Mouse (Mus musculus) heart, postnatal 36 days (tissue): ENCODE measurements around the gene Ctse. TPM values are rescaled to one million over a fixed set of nuclear protein-coding genes. Genes with fewer than 3 reads are reported as not detected.
A peak's percentile ranks its signal among the peaks of the same experiment; 100 is the strongest.

Experiments used
- DNase-seq, 2 experiments: peaks; one replicate each; pipeline ENCODE4 v3.0.0; 2021 to 2022
- intact Hi-C: fragments of 180-260 bp; cut with DNase I; formaldehyde crosslinking; loops from one replicate; pipeline ENCODE4 v1.15.1; 2025
- total RNA-seq, 2 experiments: library from RNA; stranded (reverse); gene quantifications; 2 replicates each; pipeline ENCODE4 v1.2.3; 2021

Ctse gene
- total RNA-seq, 2 experiments from 2014 or later = 0.62 to 0.67 TPM

DNA sequence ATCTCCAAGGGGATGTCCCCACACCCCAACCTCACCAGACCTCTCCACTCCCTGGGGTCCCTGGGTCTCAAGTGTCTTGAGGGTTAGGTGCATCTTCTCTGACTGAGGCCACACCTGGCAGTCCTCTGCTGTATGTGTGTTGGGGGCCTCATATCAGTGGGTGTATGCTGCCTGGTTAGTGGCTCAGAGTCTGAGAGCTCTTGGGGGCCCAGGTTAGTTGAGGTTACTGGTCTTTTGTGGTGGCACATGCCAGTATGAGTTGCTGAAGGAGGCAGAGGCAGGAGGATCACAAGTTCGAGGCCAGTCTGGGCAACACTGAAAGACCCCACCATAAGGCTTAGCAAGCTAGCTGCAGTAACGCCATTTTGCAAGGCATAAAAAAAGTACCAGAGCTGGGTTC is 4.1 kb downstream of the Ctse start:
- no peak for DNase-seq
- intact Hi-C loops = no loop called here

DNA sequence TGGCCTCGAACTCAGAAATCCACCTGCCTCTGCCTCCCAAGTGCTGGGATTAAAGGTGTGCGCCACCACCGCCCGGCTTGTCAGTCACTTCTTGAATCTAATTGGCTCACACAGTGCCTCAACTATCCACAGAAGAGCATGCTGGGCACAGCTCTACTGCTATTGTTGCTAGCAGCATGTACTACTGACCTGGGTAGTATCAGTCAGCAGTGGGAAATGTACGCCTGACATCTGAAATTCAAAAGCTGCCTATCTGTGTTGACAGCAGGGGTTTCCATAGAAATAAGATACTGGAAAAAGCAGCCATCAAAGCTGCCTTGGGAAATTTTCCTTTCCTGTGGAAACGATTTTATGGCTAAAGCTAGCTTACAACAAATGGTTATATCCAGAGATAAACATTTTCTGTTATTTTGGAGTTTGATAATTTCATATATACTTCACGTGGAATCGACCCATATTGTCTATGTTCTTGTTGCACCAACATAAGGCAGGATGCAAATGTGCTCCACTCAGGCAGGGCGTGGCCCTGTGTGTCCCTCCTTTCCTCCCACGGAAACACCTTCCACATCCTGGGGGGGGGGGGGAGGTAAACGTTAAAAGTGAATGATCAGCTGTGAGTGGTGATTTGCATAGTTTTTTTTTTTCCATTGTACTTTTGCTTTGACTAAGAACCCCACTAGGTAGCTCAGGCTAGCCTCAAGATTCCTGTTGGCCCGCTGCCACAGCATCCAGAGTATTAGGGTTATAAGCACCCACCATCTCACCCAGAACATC is 14.8 kb downstream of the Ctse start:
- no peak for DNase-seq
- intact Hi-C loops = no loop called here

DNA sequence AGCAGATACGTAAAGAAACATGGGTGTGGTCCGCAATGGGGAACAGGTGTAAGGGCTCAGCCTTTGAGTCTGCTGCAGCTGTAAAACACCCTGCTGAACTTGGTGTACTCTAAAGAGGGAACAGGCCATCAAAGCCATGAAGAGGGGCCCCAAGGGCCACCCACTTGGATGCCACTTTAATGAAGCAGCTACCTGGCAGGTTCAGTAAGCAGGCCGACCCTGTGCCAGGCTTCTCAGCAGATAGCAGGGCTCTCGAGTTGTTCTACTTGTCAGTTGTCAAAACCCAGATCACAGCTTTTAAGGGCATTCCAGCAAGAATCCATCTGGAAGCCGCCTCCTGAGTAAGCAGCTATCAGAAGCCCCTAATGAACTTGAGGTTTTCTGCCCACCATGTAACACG is 17.5 kb downstream of the Ctse start:
- DNase-seq = no peak
- intact Hi-C loops = loop anchor here (5.0 kb wide), 1 partner anchor 108 kb away; no protein-coding TSS in a partner anchor

DNA sequence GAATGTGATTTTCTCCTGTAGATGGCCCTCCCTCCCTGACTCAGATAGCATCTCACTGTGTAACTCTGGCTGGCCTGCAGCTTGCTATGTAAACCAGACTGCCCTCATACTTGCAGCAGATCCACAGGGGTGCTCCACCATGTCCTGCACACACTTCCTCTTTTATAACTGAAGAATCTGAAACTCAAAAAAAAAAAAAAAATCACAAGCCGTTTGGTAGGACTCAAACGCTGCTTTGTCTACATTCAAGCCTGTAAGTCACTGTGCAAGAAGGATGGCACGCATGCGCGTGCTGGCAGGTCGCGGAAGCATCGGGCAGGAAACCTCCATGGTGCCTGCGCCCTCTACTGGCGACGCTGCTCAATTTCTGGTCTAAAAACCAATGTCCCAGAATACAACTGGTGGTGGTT is 19.8 kb downstream of the Ctse start:
- intact Hi-C loops = loop anchor here (1.0 to 5.0 kb wide), 2 partner anchors 45 to 111 kb away; no protein-coding TSS in a partner anchor
- DNase-seq = peak; percentile 87 to 89

DNA sequence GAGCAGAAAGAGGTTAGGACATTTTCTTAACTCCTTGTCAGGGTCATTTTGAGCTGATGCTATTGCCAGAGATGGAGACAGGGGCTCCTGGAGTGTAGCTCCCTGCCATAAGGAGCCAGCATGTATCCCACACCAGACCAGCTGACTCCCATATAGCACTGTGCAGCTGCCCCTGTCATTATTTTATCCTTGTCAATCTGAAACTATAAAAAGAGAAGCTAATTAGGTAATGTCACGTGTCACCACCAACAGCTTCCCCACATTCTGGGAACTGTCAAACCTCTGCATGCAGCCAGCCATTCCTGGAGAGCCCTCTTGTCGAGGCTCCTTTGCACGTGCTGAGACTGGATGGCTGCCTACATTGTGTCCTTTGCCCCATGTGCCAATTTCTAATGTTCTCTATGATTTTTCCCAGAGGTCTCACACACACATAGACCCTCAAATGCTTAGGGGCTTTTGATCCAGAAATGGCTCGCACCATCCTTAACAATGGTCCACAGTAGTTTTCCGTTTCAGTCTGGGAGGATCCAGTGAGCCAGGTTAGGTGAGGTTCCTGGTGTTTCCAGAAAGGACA is 21.5 kb downstream of the Ctse start:
- intact Hi-C loops = loop anchor here (5.0 kb wide), 1 partner anchor 112 kb away; no protein-coding TSS in a partner anchor
- no peak for DNase-seq

DNA sequence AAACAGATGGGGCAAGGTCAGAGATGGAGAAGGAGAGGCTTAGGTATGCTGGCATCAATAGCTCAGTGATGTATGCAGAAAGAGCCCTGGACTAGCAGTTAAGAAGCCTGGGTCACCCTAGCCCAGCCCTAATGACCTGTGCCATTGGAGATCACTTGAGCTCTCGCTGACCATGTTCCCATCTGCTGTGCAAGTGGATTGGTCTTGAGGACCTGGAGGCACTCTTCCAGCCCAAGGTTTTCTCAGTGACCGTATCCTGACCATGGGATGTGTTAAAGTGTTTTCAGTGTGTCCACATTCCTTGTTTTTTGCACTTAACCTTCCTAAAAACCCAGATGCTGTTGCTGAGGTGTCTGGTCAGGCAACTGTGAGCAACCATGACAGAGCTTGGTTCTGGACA is 22.2 kb downstream of the Ctse start:
- intact Hi-C loops = no loop called here
- DNase-seq = no peak

DNA sequence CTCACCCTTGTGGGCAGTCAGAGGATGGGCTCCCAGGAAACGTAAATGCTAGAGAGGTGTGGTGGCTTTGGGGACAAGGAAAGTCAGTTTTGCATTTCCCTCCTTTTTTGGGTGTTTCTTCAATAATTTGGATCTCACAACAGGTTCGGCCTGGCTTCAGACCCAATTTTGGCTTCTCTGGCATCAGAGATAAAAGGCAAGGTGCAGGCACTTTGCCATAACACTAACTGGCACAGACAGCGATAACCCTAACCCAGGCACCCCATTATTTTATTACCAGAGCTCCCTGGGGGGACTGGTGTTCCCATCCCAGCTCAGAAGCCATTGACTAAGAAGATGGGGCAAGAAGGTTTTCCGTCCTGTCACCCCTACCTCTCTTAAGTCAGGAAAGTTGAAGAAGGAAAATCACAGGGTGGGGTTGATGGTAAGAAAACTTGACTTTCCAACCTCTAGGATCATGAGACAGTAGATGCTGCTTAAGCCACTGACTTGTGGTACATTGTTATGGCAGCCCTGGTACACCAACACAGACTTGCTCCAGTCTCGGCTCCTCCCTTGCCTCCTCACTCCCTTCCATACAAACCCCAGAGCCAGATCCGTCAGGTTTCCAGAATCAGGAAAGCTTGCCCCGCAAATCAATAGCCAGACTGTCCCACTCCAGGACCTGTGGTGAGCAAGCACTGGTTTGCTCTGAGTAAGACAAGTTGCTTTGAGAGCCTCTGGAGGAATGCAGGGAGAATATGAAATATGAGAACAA is 22.8 kb downstream of the Ctse start:
- DNase-seq = no peak
- intact Hi-C loops = no loop called here

DNA sequence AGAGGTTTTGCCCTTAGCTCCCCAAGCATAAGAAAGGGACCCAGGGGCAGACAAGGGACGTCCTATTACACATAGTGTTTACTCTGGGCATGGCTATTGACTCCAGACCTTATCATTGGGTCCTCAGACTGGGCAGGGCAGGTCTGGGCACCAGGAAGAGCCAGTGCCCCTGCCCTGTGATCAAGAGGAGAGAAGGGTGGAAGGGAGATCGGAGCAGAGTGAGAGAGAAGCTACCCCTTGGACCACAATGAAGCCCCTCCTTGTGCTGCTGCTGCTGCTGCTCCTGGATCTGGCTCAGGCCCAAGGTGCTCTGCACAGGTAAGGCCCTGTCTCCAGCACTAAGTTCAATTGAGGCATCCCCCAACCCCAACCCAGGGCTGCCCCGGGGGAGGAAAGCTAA is 23.6 kb downstream of the Ctse start:
- intact Hi-C loops = no loop called here

DNA sequence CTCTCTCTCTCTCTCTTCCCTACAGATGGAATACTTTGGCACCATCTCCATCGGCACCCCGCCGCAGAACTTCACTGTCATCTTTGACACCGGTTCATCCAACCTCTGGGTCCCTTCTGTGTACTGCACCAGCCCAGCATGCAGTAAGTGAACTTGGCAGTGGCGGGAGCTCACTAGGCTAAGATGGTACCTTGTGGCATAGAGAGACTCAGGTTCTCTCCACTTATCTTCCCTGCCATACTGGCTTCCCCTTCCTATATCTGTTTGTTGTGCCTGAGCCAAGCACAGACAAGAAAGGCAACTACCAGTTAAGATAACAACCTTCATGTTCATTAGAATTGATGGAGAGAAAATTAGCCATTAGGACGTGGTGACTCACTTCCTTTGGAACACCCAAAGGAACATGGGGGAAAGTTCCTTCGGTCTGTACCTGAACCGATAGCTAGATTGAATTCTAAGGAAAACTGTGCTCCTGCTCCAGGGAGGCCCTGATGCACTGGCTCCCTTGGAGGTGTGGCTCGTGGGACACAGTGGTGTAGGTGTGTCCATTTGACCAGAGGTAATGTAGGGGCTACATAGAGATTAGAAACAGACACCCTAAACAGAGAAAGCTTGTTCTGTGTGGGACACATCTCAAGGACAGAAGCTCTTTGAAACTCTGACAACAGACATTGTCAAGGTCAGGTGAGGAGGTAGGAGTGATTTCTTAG is 25.3 kb downstream of the Ctse start:
- no peak for DNase-seq
- intact Hi-C loops = no loop called here

More for the DNA sequence above, 23.6 kb downstream of the Ctse start:
- no peak for DNase-seq

DNA sequence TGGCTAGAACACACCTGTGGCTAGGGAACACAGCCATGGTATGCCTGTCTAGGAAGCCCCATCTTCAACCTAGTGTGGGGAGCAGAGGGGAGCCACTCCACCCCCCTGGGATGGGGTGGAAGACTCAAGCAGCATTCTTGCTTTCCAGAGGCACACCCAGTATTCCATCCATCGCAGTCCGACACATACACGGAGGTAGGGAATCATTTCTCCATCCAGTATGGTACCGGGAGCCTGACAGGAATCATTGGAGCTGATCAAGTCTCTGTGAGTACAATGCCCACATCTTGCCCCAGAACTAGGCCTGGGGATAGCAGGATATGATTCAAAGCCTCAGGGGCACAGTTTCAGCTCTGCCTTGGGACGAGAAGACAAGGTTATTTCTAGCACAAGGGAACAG is 26.0 kb downstream of the Ctse start:
- intact Hi-C loops = no loop called here

DNA sequence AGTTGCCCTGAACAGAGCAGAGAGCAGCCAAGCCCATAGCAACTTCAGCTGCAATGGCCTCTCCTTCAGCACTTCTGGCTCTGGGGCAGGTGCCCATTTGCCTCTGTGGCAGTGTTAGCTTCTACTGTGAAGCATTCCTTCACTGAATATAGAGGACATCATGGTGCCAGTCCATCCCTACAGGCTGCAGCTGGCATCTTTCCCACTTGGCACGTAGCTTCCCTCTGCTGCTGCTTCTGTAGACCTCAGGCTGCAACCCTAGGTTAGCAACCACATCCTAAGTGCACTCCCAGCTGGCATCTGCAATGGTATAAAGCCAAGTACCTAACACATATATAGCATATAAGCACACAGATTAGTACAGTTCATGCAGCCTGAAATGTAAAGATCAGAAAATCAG is 27.8 kb downstream of the Ctse start:
- no peak for DNase-seq
- intact Hi-C loops = no loop called here

More for the DNA sequence above, 26.0 kb downstream of the Ctse start:
- DNase-seq = no peak

DNA sequence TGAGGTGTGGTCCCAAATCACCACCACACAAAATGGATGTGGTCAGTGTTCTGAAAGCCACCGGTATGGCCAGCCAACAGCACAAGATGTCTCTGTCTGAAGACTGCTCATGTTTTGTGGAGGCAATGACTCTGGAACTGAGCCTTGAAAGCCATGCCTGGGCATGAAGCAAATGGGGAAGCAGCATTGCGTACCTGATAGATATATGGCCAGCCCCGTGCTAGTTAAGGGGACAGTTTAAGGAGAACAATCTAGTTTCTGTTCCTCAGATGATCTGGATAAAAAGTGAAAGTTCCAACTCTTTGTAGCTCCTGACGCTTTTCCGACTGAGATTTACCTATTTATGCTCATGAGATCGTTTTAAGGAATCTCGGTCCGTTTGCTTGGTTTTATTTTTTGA is 33.0 kb downstream of the Ctse start:
- no peak for DNase-seq
- intact Hi-C loops = no loop called here

DNA sequence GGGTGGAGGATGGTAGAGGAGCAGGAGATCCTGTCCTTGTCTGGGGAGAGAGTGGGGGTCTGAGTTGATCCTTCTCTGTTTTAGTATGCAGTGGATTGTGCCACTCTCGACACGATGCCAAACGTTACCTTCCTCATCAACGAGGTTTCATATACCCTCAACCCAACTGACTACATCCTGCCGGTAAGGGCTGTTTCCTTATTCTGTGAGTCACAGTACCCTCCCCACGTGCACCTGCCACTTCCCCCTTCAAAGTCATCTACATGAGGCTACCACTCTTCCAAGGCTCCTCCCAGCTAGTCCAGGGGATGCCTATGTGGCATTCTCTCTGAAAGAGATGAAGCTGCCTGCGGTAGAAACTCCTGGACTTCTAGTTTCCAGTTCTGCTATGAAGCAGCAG is 34.3 kb downstream of the Ctse start:
- no peak for DNase-seq
- intact Hi-C loops = no loop called here

DNA sequence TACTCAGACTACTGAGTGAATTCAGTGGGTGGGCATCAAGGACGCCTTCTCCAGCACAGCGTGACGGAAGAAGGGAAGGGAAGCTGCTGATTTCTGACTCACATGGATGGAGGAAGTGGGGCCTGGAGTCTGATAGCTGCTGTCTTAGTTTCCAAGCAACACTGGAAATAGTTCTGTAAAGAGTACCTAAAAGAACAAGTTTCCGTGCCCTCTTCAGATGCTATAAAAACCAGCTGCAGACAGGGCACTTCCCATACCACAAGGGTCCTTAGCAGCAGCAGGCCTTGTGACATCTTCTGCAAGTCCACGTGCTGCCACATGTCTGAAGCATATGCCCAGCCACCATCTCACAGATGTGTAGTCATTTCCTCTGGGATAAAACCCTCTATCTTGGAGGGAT is 41.5 kb downstream of the Ctse start:
- DNase-seq = no peak
- intact Hi-C loops = no loop called here

DNA sequence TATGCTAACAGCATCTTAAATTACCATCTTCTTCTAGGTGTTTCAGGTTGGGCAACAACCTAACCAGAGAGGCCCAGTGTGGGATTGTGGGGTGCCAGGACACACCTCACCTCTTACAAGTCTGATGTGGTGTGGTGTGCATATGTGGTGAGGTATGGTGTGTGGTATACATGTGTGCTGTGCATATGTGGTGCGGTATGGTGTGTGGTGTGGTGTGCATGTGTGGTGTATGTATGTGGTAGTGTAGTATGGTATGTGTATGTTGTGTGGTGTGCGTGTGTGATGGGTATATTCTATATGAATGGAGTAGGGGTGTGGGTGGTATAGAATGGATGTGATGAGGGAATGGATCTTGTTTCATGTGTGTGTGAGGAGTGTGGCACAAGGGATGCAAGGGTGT is 49.6 kb downstream of the Ctse start:
- no peak for DNase-seq
- intact Hi-C loops = no loop called here

DNA sequence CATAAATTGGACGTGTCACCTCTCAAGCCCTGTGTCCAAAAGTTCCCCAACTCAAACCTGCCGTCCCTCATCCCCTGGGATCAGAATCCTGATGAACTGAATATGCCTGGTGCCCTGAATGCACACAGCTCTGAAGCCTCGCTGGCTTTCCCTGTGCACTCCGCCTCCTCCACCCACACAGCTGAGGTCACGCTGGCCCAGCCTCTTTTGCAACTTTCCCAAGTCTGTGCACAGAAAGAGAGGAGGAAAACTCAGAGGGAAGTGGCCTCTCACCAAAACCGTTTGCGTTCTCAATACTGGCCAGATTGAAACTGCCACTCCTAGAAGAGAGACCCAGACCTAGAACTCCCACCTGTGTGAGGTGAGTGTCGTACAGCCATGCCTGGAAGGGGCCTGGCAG is 50.4 kb downstream of the Ctse start, which contains the start of gene Rab7b:
Gene Rab7b (plus strand): TSS at position 221 of the 400 bp plus-strand sequence.
- intact Hi-C loops = no loop called here

DNA sequence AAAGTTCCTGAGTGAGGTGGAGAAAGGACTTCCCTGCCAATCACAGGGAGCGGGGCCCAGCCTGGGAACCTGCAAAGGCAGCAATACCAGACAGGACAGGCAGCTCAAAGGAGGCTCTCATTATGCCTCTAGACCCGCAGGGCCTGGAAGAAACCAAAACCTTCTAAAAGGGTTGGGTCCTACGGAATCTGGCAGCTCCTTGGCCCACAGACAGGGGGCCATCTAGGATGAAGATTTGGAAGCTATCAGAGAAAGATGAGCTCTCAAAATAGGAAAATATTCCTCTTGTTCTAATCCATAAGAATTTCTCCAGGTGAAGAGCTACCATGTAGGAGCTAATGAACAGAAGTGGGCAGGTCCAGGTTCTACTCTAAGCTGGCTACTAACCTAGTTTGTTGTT is 50.9 kb downstream of the Ctse start:
- DNase-seq = no peak
- intact Hi-C loops = no loop called here

More for the DNA sequence above, 50.4 kb downstream of the Ctse start, which contains the start of gene Rab7b:
- DNase-seq = peak; percentile 67 to 74

DNA sequence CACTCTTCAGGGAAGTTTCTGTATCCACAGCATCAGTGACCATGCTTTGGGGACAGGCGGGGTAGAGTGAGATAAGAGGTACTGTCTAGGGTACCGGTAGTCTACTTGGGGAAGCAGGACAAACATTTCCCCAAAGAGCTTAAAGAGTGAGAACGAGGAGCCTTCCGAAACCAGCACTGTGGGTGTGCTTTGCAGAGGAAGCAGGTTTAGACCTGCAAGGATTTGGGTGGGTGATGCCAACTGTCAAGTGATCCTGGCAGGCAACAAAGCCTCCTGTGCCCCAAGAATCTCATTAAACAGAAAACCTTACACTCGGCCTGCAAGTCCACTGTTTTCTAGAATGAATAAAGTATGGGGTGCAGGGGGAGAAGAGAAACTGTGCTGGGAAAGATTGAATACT is 51.8 kb downstream of the Ctse start:
- intact Hi-C loops = no loop called here
- DNase-seq = no peak

DNA sequence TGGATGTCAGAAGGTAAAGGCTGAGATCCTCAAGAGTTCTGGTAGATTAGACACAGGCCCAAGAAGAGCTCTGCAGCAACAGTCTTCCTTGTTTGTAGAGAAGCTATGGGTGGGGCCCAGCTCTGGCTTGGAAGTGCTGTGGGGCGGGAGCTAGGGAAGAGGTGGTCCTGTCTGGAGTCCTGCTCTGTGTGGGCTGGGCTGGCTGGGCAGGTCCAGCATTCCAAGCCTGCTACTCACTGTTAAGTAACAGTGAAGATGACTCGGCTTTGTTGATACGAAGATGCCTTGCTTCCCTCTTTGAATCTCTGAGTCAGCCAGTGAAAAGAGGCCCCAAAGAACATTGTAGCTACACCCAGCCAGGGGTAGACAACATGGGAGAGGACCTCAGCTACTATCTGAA is 52.3 kb downstream of the Ctse start:
- intact Hi-C loops = no loop called here
- DNase-seq = peak; percentile 66 to 67

DNA sequence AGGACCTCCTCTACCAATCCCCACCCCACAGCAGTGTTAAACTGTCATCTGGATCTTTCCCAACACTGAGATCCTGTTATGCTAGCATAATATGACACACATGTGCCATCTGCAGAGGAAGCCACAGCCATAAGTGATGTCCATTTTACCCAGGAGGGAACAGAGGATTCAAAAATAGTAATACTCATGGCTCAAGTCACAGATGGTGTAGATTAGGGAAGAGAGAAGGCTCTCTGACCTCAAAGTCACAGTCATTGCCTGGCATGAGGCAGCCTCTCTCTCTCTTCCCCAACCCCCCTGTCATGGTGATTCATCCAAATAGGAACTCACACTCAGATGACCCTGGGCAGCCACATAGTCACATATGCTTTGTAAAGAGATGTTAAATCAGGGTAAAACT is 53.2 kb downstream of the Ctse start:
- DNase-seq = no peak
- intact Hi-C loops = no loop called here

DNA sequence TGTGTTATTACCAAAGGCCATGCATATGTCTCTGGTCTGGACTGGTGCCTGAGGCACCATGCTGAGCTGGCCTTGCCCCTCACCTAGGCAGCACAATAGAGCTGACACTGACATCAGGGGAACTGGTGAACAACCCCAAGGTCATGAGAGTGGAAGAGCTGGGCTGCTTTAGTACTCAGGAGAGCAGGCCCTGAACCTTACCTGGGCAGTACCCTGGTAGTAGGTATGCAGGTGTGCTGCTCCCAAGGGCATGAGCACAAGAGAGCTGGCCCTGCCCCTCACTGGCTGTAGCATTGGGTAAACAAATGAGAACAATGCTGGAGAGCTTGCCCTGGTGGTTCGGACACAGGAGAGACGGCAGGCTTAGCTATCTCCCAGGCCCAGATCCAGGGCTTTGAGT is 57.2 kb downstream of the Ctse start:
- intact Hi-C loops = no loop called here
- no peak for DNase-seq
